Mouse (Mus musculus) thymus, adult 18-20 months (tissue): ENCODE measurements around the gene Lhb.
"Not testable (repeated sequence)": the region's sequence is repeated elsewhere in the genome, so short reads cannot be mapped to it uniquely, and the experiment has no call there.

Source experiments
- DNase-seq, 2 experiments: peaks; one replicate each; pipeline ENCODE4 v3.0.0; 2022; ENCODE audit warnings: mixed read lengths in 2 of 2

The Lhb gene

GRCm38 (mm10) chr7:45420615-45420919 is at the start of gene Lhb:
TSS of gene Lhb (plus strand) at chr7:45420820.
- DNase-seq = no peak

DNA sequence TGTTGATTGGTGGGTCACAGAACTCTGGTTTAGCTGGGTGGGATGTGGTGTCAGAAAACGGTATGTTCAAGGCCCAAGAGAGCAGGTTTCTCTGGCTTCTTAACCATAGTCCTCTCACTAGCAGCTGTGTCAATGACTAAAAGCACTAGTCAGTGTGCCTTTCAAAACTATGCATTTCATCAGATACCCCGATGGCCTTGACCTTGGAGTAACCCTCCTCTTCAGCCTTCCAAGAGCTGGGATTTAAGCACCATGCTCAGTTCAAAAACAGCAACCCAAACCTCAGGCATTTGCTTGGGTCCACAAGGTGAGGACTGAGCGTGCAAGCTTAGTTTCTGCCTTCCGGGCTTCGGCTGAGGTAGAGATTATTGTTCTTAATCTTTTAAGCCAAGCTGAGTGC is 48.2 kb upstream of the Lhb start:
- no peak for DNase-seq

DNA sequence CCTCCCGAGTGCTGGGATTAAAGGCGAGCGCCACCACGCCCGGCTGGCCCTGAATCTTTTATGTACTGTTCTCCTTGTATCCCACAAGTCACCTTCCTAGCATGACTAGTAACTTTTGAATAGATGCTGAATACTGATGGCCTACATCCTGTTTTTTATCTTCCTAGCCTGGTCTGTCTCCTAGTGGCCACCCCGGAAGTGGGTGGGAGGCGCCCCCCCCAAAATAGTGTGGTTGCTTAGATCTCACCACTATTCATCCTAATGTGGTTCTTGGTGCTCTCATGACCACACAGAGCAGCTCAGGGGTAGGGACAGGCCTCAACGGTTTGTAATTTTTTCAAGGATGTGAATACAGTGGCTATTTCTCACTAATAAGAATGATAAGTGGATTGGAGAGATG is 46.0 kb upstream of the Lhb start:
- no peak for DNase-seq

DNA sequence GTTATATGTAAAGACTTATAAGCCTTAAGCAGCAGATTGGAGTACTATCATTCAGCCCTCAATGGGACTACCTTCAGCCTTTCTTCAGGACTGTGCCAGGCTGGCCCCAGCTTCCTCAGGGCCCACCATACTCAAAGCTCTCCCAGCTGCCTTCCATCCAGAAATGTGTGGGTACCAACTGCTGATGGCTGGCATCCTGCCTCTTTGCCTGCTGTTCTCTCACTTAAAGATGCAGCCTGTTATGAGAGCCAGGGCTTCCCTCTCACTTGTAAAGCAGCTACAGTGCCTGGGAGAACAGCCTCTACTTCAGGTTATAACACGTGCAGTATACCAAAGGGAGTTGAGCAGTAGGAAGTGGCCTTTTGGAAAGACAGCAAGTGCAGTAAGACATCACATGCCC is 44.6 kb upstream of the Lhb start:
- no peak for DNase-seq

DNA sequence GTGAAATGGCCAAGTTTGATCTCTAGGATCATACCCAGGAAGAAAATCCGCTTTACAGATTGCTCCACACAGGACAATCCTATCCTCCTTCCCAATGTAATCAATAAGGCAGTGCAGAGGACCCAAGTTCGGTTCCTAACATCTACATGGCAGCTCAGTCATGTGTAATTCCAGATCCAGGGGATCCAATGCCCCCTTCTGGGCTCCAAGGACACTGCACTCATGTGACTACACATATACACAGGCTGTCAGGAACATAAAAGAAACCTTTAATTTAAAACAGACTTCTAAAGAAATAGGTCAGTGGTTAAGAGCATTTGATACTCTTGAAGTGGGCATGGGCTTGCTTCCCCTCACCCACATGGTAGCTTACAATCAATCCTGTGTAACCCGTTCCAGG is 34.5 kb upstream of the Lhb start:
- DNase-seq = no peak

DNA sequence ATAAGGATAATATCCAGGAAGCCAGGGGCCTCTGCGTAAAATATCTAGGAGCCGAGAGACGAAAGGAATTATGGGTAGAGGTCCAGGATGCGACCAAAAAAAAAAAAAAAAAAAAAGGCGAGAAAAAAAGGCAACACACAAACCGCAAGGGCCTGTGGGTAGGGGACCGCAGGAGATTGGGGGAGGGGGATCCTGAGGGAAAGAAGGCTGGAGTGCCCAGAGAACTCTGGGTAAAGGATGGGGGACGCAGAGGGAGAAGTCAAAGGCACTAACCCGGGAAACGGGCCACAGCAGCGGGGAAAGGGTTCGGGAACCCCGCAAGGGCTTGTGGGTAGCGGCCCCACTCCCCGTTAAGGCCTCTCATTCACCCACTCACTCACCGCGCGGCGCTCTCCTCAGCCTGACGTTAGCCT is 25.5 kb upstream of the Lhb start:
- no peak for DNase-seq

GRCm38 (mm10) chr7:45395578-45396336 is 24.9 kb upstream of the Lhb start, which contains the start of gene Snrnp70:
TSS of gene Snrnp70 (minus strand) at chr7:45395742.
- DNase-seq = peak; percentile 100

DNA sequence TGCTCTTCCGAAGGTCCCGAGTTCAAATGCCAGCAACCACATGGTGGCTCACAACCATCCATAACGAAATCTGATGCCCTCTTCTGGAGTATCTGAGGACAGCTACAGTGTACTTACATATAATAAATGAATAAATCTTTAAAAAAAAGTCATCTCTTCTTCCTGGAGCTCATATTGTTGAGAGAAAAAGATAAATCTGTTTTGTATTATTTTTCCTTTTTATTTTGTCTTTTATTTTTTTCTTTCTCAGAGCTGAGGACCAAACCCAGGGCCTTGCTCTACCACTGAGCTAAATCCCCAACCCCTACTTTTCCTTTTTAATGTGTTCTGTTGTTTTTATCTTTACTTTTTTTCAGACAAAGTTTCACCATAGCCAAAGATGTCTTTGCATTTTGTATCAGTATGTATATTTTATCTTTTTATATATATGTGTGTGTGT is 24.3 kb upstream of the Lhb start:
- not testable (repeated sequence) for DNase-seq

DNA sequence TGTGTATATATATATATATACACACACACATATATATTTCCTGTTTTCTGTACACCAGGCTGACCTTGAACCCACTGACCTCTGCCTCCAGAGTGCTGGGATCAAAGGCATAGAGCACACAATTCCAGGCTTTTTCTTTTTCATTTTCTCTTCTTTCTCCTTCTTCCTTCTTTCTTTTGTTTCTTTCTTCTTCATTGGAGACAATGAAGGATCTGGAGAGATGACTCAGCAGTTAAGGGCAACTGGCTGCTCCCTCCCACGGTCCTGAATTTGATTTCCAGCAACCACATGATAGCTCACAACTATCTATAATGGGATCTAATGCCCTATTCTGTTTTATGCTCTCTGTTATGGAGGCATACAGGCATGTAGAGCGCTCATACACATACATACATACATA is 23.8 kb upstream of the Lhb start:
- DNase-seq = no peak

DNA sequence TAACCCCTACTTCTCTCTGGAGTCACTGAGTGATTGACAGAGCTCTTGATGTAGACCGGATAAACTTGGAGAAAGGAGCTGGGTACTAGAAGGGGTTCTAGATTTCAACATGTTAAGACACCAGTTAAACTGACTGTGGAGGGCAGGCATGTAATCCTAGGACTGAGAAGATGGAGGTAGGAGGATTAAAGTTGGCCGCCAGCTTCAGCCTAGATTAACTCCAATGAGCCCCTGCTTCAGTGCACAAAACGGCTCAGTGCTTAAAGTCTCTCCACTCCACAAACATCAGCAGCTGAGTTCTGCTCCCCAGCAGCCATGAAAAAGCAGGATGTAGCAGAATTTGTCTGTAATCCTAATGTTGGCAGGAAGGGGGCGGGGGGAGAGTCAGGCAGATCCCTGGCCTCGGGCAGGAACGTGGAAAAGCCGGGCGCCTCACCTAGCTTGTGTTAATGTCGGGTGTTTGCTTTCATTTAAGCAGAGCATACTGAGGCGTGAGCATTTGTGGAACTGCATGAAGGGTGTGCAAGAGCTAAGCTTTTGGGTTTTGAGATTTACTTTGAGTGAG is 19.0 kb upstream of the Lhb start:
- DNase-seq = no peak

- no peak for DNase-seq
Observed at GRCm38 (mm10) chr7:45403532-45404261, 16.9 kb upstream of the Lhb start.

DNA sequence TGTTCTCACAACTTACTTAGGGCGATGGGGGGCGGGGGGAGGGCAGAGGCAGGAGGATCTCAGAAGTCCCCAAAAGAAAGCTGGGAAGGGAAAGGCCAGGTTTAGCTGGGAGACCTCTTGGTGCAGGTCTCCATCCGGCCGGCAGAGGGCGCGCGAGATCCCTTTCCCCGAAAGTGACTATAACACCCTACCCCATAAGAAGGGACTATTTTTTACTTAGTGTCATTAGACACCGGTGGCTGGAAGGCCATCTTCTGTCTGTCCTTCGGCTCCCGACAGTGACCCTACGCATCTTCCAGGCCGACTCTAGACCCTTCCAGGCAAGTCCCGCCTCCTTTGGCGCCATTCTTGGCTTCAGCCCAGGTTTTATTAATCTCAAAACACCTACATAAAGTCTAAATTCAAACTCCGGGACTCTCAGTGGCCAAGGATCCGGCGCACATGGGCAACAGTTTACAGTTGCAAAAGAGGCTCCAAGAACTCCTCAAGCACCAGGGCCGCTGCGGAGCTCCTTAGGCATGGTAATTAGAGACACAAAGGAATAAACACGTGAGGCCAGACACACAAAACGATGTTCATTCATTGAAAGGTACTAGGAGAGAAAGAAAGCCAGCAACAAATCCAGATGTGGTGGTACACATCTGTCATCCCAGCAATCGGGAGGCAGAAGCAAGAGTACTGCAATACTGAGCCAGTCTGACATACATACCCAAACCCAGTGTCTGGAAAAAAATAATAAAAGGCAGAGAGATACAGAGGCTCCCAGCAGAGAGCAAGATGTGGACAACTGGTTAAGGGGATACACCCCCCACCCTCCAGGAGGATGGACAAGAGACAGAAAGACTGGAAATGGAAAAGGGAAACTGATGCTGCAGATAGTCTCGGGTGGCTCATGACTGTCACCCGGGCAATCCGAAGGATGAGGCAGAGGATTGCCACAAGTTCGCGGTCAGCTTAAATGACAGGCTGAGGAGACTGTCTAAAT is 15.2 kb upstream of the Lhb start, which contains the start of gene Kcna7:
Gene Kcna7 (plus strand): TSS at position 563 of the 985 bp plus-strand sequence.
- peak in 1 of 2 experiments; percentile 56 for DNase-seq

DNA sequence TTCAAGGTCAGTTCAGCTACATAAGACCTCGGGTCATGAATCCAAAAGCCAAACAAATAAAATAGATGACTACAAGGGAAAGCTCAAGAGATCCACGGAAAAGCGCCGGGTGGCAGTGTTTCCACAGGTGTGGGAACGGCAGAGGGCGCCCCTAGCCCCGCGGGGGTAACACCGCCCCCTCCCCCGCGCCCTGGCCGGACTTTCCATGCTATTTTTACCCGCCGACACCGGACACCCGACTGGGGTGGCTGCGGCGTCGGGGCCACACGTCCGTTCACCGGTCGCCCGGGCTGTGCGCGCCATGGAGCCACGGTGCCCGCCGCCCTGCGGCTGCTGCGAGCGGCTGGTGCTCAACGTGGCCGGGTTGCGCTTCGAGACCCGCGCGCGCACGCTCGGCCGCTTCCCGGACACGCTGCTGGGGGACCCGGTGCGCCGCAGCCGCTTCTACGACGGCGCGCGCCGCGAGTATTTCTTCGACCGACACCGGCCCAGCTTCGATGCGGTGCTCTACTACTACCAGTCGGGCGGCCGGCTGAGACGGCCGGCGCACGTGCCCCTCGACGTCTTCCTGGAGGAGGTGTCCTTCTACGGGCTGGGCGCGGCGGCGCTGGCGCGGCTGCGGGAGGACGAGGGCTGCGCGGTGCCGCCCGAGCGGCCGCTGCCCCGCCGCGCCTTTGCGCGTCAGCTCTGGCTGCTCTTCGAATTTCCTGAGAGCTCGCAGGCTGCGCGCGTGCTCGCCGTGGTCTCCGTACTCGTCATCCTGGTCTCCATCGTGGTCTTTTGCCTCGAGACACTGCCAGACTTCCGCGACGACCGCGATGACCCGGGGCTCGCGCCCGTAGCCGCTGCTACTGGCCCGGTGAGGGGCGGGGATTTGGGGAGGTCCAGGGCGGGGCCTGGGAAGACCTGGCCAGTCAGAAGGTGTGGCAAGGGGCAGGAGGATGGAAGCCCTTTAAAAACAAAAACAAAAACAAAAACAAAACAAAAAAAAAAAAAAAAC is 14.2 kb upstream of the Lhb start:
- DNase-seq = no peak

DNA sequence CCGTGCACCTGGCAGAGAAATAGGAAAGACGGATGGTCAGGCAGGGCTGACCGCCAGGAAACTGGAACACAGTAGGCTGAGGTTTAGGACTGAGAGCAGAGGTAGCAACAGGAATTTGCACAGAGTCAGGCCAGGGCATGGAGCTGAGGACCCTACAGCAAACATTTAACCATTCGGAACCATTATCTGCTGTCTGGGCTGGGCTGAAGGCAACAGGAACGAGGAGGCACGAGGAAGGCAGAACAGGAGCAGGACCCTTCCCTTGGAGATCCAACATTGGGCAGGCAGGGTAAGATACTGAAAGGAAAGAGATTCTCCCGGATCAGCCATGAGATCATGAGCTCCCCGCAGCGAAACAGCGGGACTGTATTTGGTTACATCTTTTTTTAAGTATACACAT is 12.8 kb upstream of the Lhb start:
- DNase-seq = no peak

DNA sequence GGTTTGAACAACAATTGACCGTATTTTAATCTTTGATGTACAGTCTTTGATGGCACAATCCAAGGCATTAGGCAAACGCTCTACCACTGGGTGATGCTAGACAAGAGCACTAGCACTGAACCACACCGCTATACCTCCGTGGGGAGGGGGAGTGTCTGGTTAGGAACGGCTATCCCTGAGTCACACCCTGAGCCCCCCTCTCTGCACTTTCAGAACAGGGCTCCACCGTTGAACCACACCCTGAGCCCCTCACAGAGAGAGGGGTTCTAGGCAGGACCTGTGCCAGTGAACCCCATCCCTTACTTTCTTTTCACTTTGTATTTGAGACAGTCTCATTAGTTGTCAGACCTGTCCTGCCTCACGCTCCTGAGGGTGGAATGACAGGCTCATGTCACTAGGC is 12.3 kb upstream of the Lhb start:
- DNase-seq = no peak

GRCm38 (mm10) chr7:45408949-45409348 is 11.7 kb upstream of the Lhb start:
- no peak for DNase-seq

- no peak for DNase-seq
Observed at GRCm38 (mm10) chr7:45409497-45410163, 11.0 kb upstream of the Lhb start.

GRCm38 (mm10) chr7:45412421-45412820 is 8.2 kb upstream of the Lhb start:
- peak in 1 of 2 experiments; percentile 1 for DNase-seq

- peak in 1 of 2 experiments; percentile 2 for DNase-seq
Observed at GRCm38 (mm10) chr7:45413113-45413863, 7.3 kb upstream of the Lhb start, which contains the start of gene Ntf5. TSS of gene Ntf5 (plus strand) at chr7:45413695.
